Mouse (Mus musculus) olfactory bulb, adult 2 months (tissue): Measurements from ENCODE around the gene S100a2. TPM values are rescaled to one million over a fixed set of nuclear protein-coding genes. Genes with fewer than 3 reads are reported as not detected.

Experiments used
- H3K27ac ChIP-seq: fragments of 200-500 bp; 2 replicates; pipeline ENCODE4 v1.5.1; 2012; ENCODE audit warnings: low read depth, low read length; ENCODE audit not compliant: insufficient read depth
- H3K4me1 ChIP-seq: fragments of 200-500 bp; 2 replicates; pipeline ENCODE4 v1.6.1; 2012; ENCODE audit warnings: low read length; ENCODE audit not compliant: control insufficient read depth, insufficient read depth
- H3K4me3 ChIP-seq: fragments of 200-500 bp; 2 replicates; pipeline ENCODE4 v1.5.1; 2012; ENCODE audit warnings: mild to moderate bottlenecking, low read depth, low read length, moderate library complexity; ENCODE audit not compliant: insufficient read depth
- CTCF ChIP-seq: fragments of 200-500 bp; IDR thresholded peaks from 2 replicates; pipeline ENCODE4 v1.5.1; 2012; ENCODE audit warnings: low read depth, mild to moderate bottlenecking, low read length, moderate library complexity; ENCODE audit not compliant: insufficient read depth
- POLR2A ChIP-seq: fragments of 200-500 bp; IDR thresholded peaks from 2 replicates; pipeline ENCODE4 v1.6.1; 2012; ENCODE audit warnings: mild to moderate bottlenecking, low read depth, low read length, moderate library complexity; ENCODE audit not compliant: insufficient read depth
- WGBS: fragments of 180-500 bp; shearing (Covaris S2); methylation state at CpG from one replicate; pipeline ENCODE4 v1.1.7; 2018; 5-methylcytosine and 5-hydroxymethylcytosine counted together
- polyA plus RNA-seq: library from polyadenylated mRNA; stranded (reverse); fragments of >200 nt; gene quantifications from 2 replicates; pipeline ENCODE4 v1.2.4, GENCODE M21; 2012; ENCODE audit warnings: low replicate concordance; ENCODE audit not compliant: missing spikeins, insufficient read depth, insufficient read length

The S100a2 gene
- not detected in 2 replicates for polyA plus RNA-seq

DNA sequence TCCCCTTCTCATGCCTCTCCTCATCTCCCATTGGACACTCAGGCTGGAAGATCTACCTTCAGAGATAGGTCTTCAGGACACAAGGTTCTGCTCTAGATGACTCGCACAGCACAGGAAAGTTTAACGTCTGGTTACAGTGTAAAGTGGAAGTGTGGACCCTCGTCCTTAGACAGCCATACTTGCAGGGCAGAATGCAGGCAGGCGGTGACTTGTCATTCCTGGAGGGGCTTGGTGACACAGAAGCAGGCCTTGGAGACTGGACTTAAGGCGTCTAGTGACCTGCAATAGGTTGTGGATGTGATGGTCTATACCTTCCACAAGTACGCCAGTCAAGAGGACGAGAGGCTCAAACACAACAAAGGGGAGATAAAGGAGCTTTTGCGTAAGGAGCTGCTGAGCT lies at the start of gene S100a2:
S100a2 (plus strand) TSS at position 301 of the 400 bp plus-strand sequence.
- Histone ChIP-seq H3K4me3 (no peak within 1 kb of the TSS), H3K27ac (peak within 1 kb of the TSS; percentile 62; the same call in 1 of the 2 replicates), H3K4me1 (peaks cover 23% of the 10 kb centered on the region)
- 94% methylated on average over 8 of the region's 8 CpGs for WGBS
- TF ChIP-seq POLR2A (no peak), CTCF (no peak)

DNA sequence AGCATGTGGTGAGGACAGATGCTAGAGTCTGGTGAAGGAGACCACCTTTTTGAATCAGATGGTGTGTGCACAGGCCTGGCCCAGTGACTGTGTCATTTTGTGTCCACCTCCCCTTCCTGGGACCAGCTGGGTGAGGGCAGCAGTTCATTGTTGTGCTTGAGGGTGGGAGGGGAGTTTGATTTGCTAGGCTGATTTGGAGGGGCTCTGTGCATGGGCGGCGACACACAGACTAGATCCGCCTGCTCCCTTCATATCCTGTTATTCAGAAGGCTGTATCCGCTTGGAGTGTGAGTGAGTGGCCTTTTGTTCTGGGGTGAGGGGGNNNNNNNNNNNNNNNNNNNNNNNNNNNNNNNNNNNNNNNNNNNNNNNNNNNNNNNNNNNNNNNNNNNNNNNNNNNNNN lies 49.1 kb upstream of the S100a2 start:
- TF ChIP-seq POLR2A (no peak), CTCF (no peak)
- 54% methylated on average over 4 of the region's 4 CpGs for WGBS
- Histone ChIP-seq H3K4me1 (peaks cover 13% of the 10 kb centered on the region; the same call in 1 of the 2 replicates), H3K27ac (peak overlapping the region; percentile 53), H3K4me3 (peak overlapping the region; percentile 4; the same call in 1 of the 2 replicates)

DNA sequence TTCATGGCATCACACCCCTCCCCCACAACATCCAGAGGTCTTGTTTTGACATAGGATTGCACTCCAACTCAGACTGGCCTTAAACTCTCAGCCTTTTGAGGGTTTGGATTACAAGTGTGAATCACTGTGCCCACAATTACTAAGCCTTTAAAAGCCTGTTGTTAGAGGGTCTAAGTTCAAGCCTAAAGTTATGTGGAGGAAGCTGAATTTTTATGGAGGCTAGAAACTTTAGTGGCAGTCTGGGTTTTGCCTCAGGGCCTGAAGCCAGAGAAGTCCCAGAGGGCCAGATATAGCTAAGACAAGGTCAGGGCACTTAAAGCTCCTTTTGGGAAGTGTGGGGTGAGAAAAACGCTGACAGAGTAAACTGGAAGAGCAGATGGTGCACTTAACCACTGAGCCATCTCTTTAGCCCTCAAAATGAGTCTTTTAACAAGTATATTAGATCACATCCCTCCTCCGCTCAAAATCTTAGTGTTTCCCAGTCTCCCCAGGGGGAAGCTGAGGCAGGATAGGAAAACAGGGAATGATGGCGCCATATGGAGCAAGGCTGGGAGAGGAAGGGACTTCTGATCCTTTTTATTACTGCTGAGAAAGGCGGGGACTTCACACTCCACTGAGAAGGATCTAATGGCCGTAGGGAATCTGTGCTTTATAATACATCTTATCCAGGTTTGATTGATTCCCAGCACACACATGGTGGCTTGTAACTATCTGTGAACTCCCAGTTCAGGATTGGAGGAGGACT lies 40.2 kb upstream of the S100a2 start:
- no peak overlapping the region for H3K27ac ChIP-seq
- H3K4me3 ChIP-seq, result no peak overlapping the region
- 84% methylated on average over 5 of the region's 5 CpGs for WGBS
- no peak for TF ChIP-seq POLR2A
- TF ChIP-seq CTCF, result no peak
- H3K4me1 ChIP-seq, result no peaks in the 10 kb centered on the region

DNA sequence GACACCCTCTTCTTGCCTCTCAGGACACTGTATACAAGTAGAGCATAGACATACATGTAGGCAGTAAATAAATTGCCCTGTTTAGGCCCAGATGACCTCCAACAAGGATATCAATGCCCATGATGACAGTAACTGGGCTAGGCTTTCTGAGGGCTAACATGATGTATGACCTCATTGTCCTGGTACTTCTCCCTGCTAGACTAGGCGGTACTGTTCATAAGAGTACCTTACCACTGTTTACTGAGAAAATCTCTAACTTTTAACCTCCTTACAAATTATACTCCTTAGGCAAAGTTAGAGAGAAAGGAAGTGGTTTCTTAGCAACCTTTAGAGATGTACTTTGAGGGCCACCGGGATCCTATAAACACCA lies 39.6 kb upstream of the S100a2 start:
- Histone ChIP-seq H3K27ac (no peak overlapping the region), H3K4me3 (no peak overlapping the region), H3K4me1 (no peaks in the 10 kb centered on the region)
- WGBS, result 83% methylated on average over 2 of the region's 2 CpGs
- TF ChIP-seq POLR2A (no peak), CTCF (no peak)

DNA sequence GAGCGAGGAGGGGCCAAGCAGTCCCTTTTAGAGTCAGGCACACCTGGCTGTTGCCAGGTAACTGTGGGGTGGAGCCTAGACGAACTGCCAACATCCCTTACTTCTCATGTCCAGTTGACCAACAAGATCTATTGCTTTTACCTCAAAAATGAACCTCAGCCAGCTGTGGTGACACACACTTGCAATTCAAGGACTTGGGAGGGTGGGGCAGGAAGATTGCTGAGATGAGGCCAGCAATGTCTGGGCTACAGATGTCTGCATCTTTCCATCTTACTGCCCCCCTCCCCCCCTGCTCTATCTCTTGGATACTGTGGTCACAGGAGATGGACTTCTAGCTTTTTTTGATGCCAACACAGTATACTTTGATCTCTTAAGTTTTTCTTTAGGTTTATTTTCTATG lies 37.8 kb upstream of the S100a2 start:
- H3K4me3 ChIP-seq, result no peak overlapping the region
- WGBS, result 93% methylated on average over 2 of the region's 2 CpGs
- TF ChIP-seq POLR2A (no peak), CTCF (no peak)
- H3K27ac ChIP-seq, result no peak overlapping the region
- no peaks in the 10 kb centered on the region for H3K4me1 ChIP-seq

DNA sequence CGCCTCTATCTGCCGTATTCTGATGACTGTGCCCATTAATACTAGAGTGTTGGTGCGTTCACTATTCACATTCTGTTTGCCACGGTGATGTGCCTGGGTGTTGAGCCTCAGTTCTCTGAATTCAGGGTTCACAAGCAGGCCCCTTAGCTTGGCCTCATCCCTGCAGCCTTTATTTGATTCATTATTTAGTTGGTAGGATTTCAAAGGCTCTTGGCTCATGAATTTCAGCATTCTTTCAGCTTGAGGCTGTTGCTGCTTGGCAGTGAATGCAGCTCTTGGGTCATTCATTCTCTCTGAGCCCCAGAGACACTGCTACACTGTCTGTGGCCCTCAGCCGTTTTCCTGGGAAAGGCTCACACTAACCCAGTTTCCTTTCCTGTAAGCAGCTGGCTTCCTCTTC lies 34.1 kb upstream of the S100a2 start:
- Histone ChIP-seq H3K4me3 (no peak overlapping the region), H3K27ac (no peak overlapping the region), H3K4me1 (no peaks in the 10 kb centered on the region)
- WGBS, result 41% methylated on average over 5 of the region's 5 CpGs
- TF ChIP-seq CTCF, result no peak
- no peak for TF ChIP-seq POLR2A

DNA sequence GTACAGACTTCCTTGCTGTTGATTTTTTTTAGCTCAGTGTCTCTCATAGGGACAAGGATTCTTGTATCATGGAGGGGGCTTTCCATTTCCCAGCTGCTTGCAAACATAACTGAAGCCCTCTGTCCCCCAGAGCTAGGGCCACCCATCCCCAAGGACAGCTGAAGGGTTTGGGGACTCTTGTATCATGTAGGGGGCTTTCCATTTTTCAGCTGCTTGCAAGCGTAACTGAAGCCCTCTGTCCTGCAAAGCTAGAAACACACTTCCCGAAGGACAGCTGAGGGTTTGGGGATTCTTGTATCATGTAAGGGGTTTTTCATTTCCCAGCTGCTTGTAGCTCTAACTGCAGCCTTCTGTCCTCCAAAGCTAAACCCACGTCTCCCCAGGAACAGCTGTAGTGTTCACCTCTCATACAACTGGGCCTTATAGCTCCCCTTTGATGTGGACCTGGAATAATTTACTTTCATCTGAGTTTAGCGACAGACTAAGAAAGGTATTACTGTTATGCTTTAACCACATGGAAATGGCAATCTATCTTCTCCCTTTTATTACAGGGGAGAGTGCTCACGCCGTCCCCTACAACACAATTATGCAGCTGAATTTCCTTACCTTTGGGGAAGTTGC lies 29.9 kb upstream of the S100a2 start, which contains the start of gene S100a3:
S100a3 (plus strand) TSS at position 571 of the 621 bp plus-strand sequence.
- Histone ChIP-seq H3K4me1 (no peaks in the 10 kb centered on the region), H3K4me3 (no peak within 1 kb of the TSS), H3K27ac (no peak within 1 kb of the TSS)
- WGBS, result 89% methylated on average over 6 of the region's 6 CpGs
- TF ChIP-seq POLR2A (no peak), CTCF (no peak)

DNA sequence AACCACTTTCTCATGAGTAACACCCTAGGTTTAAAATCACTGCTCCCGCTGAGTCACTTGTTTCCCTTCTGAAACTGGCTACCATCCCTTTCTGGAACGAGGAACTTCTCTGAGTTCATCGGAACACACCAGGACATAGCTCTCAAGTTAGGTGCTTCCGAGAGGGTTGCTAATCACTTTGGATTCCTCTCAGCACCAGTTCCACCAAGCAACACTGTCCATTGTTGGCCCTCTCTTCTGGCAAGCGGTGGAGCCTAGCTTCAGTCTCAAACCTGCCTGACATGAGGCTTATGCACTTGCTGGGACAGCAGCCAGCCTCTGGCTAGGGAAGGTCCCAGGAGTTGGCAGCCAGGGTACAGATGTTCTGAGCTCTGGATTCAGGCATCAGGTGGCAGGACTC lies 15.4 kb upstream of the S100a2 start:
- no peak overlapping the region for H3K27ac ChIP-seq
- H3K4me1 ChIP-seq, result peaks cover 4% of the 10 kb centered on the region
- no peak for TF ChIP-seq CTCF
- no peak for TF ChIP-seq POLR2A
- H3K4me3 ChIP-seq, result no peak overlapping the region
- WGBS, result 43% methylated on average over 5 of the region's 5 CpGs

DNA sequence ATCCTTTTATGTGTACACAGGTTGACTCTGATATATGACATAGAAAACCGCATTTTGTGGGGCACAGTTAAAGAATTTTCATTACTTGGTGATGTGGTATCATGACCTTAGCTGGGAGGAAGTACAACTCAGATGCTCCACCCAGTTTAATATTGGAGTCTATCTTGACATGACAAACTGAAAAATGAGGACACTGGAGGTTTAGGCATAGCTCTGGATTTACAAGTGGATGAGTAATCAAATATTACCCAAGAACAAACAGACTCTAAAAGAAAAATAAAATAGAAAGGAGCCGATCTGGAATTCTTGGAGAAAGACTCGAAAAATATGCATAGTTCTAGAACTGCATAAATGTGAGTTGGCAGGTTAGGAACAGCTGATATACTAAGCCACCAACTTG lies 14.7 kb upstream of the S100a2 start:
- Histone ChIP-seq H3K4me3 (no peak overlapping the region), H3K4me1 (peaks cover 4% of the 10 kb centered on the region), H3K27ac (no peak overlapping the region)
- TF ChIP-seq POLR2A, result no peak
- no peak for TF ChIP-seq CTCF
- 93% methylated on average over 3 of the region's 3 CpGs for WGBS
